Mouse (Mus musculus) fibroblast of lung, adult 2 months (primary cell): ENCODE results near the gene Ncbp2.

Experiments used
- DNase-seq: peaks from one replicate; pipeline ENCODE4 v3.0.0-alpha.2; 2011; ENCODE audit warnings: low read depth

Gene Ncbp2

DNA sequence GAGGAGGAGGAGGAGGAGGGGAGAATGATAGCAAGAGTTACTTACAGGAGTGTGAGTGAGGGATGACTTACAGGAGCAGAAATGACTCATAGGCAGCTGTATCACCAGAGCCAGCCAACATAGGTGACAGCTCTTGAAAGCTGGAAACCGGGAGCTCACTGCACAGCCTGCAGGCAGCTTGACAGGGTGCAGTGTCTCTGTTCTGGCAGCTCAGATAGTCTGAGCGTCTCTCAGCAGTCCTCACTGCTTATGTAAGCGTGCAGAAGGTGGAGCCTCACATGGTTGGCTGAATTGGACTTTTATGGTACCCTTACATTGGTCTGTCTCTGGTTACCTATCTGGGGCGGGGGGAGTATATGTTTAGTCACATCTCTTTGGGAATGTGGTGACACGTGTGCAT lies 61.6 kb downstream of the Ncbp2 start:
- no peak for DNase-seq

GRCm38 (mm10) chr16:32010330-32010729 lies 62.0 kb downstream of the Ncbp2 start:
- no peak for DNase-seq
